Mouse (Mus musculus): ENCODE results near the gene Dao. TPM values are rescaled to one million over a fixed set of nuclear protein-coding genes. Genes with fewer than 3 reads are reported as not detected.
A peak's percentile ranks its signal among the peaks of the same experiment; 100 is the strongest.

Gene Dao
- polyA plus RNA-seq, 1 experiment from 2014 or later: not detected

DNA sequence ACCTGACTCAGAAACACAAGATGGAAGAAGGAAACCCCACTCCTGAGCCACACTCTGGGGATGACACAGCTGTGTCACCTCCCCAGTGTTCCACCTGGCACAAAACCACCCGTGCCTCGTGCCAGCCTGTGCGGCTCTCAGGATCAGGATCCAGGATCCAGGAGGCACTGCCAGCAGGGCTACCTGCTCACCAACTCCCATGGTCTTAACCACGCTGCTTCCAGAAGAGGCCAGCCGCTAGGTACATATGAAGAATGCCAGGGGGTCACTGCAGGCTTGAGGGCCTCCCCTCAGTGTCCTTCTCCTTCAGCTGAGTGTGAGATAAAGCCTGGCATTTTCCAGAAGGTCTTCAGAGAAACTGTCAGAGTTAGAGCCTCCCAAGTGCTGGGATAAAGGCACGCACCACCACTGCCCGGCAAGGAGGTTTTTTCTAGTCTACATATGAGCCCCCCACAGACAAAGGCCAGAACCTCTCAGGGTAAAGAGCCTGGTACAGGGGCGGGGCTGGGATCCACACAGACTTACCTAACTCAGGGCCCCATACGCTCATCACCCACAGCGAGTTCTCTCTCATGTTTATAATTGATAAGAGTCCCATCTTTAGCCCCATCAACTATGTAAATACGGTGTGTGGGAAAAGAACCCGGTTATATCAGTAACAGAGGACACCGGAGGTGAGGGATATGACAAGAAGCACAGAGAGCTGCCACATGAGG is 19.3 kb upstream of the Dao start:
- H3K27ac ChIP-seq: peak overlapping the region; percentile 96
- peak overlapping the region; percentile 50 for H3K4me3 ChIP-seq
- peaks cover 38% of the 10 kb centered on the region for H3K36me3 ChIP-seq
- 41% methylated on average over 13 of the region's 13 CpGs for WGBS (ENCODE audit: insufficient replicate concordance)
- peaks cover 98% of the 10 kb centered on the region for H3K4me1 ChIP-seq
- peak overlapping the region; percentile 76 for H3K4me2 ChIP-seq
- no peaks in the 10 kb centered on the region for H3K9me3 ChIP-seq (replicated peaks)
- ATAC-seq: peak; percentile 90
- H3K27me3 ChIP-seq (replicated peaks): no peaks in the 10 kb centered on the region
- H3K9ac ChIP-seq: peak overlapping the region; percentile 75

DNA sequence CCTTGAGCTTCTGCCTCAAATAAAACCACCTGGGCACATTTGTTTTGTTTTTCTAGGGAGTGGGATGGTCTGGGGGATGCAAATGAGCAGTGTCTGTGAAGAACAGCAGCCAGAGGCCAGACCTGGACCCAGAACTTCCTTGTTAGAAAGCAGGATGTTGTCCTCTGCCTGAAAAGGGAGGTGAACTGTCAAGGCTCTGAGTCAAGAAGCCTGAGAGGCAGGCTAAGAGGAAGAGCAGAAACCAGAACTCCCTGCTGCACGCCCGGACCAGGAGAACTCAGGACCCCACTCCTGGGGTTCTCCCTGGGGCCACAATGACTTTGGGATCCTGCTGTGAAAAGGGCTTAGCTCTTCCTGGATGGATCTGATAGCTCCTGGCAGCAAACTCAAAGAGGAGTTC is 17.8 kb upstream of the Dao start:
- 50% methylated on average over 2 of the region's 2 CpGs for WGBS (ENCODE audit: insufficient replicate concordance)

DNA sequence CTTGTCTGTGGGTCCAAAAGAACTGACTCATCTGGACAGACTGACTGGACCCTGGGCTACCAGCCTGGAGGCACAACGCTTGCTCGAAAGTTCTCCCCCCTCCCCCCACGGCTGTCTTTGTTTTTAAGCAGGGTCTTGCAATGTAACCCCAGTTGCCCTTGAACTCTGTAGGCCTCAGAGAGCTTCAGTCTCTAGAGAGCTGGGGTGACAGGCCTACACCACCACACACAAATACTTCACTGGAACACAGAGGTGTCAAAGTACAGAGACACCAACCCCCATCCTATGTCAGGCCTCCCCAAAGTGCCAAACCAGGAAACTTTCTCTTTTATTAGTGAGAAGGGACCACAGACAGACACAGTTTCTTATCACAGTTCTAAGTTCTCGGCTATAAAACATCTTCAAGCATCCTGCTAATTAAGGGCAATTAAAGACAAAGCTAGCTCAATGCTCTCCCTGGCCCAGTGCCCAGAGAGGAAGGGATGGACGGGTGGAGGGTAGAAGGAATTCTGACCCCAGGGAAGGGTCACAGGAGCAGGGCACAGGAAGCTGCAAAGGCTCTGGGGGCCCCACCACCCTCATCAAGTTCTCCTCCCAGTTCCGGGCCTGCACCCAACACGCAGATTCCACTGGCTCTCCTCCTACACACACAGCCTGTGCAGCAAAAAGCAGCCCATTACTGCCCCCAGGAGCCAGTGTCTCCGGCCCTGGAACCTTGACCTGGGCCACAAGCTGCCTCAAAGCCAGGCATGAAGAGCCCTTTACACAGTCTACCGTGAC is 17.1 kb upstream of the Dao start:
- Histone ChIP-seq H3K27me3 (replicated peaks) (no peaks in the 10 kb centered on the region), H3K27ac (peak overlapping the region; percentile 96), H3K9me3 (replicated peaks) (no peaks in the 10 kb centered on the region), H3K9ac (peak overlapping the region; percentile 75), H3K4me2 (peak overlapping the region; percentile 76), H3K4me3 (0 out of 2 replicates have a peak overlapping the region, but pooled peaks have one; percentile 6), H3K4me1 (peaks cover 98% of the 10 kb centered on the region), H3K36me3 (peaks cover 37% of the 10 kb centered on the region)
- WGBS (ENCODE audit: insufficient replicate concordance): 43% methylated on average over 9 of the region's 9 CpGs
- no peak for ATAC-seq

More for the DNA sequence above, 17.8 kb upstream of the Dao start:
- H3K27me3 ChIP-seq (replicated peaks): no peaks in the 10 kb centered on the region
- H3K9me3 ChIP-seq (replicated peaks): no peaks in the 10 kb centered on the region
- peaks cover 98% of the 10 kb centered on the region for H3K4me1 ChIP-seq
- ATAC-seq: no peak
- H3K36me3 ChIP-seq: peaks cover 40% of the 10 kb centered on the region
- peak overlapping the region; percentile 96 for H3K27ac ChIP-seq
- peak overlapping the region; percentile 75 for H3K9ac ChIP-seq
- no peak overlapping the region; the same call in 1 of the 2 replicates for H3K4me3 ChIP-seq
- peak overlapping the region; percentile 76 for H3K4me2 ChIP-seq

DNA sequence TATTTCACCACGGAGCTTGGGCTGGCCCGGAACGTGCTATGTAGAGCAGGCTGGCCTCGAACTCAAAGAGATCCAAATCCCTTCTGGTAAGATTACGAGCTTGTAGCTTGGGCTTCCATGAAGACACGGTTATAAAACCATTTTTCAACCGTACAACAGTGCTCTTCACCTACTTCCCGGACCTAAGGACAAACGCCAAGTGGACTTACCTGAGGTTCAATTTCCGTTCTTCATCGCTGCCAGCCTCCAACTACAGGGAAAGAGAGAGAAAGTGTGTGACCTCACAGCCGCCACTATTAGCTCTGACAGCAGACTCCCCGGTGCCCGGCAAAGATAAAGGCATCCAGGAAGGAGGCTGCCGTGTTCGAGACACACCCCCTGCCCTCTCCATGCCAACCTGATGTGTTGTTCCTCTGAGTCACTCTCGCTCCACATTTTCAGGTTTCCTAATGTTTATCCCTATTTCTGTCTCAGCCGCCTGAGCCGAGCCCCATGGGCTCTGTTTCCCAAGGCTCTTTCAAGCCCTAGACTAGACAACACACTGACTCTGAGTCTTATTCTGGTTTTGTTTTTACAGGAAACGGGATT is 14.0 kb upstream of the Dao start:
- Histone ChIP-seq H3K27me3 (replicated peaks) (0 out of 2 replicates have a peak, but pooled peaks cover 4% of the 10 kb centered on the region), H3K36me3 (peaks cover 15% of the 10 kb centered on the region), H3K27ac (peak overlapping the region; percentile 85), H3K9ac (peak overlapping the region; percentile 61), H3K4me1 (peaks cover 96% of the 10 kb centered on the region), H3K4me3 (peak overlapping the region; percentile 41), H3K4me2 (peak overlapping the region; percentile 60), H3K9me3 (replicated peaks) (no peaks in the 10 kb centered on the region)
- ATAC-seq: peak; percentile 64
- 62% methylated on average over 20 of the region's 20 CpGs for WGBS (ENCODE audit: insufficient replicate concordance)

DNA sequence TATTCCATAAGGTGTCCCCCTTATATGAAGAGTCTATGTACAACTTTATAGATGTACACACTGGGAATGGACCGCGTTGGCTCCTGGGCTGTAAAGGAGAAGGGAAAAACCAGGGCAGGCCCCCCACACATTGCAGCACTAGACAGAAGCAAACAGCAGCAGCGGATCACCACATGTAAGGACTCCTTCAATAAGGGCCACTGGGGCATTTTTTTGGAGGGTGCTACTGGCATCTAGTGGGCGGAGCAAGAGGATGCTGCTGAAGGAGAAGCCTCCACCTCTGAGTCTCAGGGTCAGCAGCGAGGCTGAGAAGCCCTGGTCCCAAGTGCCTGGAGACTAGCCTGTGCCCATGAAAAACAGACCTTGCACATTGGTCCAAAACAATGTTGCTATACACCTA is 12.9 kb upstream of the Dao start:
- WGBS (ENCODE audit: insufficient replicate concordance): 82% methylated on average over 5 of the region's 5 CpGs
- Histone ChIP-seq H3K36me3 (peaks cover 15% of the 10 kb centered on the region), H3K27ac (peak overlapping the region; percentile 85), H3K4me1 (peaks cover 91% of the 10 kb centered on the region), H3K27me3 (replicated peaks) (peaks cover 13% of the 10 kb centered on the region), H3K9ac (peak overlapping the region; percentile 61; the same call in 1 of the 2 replicates), H3K4me3 (no peak overlapping the region), H3K4me2 (peak overlapping the region; percentile 60), H3K9me3 (replicated peaks) (no peaks in the 10 kb centered on the region)
- no peak for ATAC-seq

DNA sequence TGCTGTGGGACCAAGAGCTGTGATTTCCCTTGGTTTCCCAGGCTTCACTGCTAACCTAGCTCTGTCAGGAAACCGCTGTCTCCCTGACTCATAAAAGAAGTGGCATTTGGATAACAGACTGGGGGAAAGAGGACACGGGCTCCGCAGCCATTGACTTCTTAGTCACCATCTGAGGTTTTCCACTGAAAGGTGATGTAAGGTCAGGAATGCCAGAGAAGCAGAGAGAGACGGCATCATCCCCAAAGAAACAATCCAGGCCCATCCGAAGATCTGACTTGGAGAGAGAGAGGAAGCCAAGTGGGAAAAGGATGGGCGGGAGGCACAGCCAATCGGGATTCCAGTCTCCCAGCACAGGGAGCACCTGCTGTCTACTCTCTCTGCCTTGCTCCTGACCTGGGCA is 12.4 kb upstream of the Dao start:
- H3K27ac ChIP-seq: peak overlapping the region; percentile 20; the same call in 1 of the 2 replicates
- H3K9ac ChIP-seq: 0 out of 2 replicates have a peak overlapping the region, but pooled peaks have one; percentile 4
- H3K4me1 ChIP-seq: peaks cover 86% of the 10 kb centered on the region
- no peak for ATAC-seq
- H3K4me3 ChIP-seq: no peak overlapping the region
- H3K27me3 ChIP-seq (replicated peaks): peaks cover 18% of the 10 kb centered on the region
- no peaks in the 10 kb centered on the region for H3K9me3 ChIP-seq (replicated peaks)
- 73% methylated on average over 7 of the region's 7 CpGs for WGBS (ENCODE audit: insufficient replicate concordance)
- peaks cover 15% of the 10 kb centered on the region for H3K36me3 ChIP-seq
- H3K4me2 ChIP-seq: peak overlapping the region; percentile 98; the same call in 1 of the 2 replicates

DNA sequence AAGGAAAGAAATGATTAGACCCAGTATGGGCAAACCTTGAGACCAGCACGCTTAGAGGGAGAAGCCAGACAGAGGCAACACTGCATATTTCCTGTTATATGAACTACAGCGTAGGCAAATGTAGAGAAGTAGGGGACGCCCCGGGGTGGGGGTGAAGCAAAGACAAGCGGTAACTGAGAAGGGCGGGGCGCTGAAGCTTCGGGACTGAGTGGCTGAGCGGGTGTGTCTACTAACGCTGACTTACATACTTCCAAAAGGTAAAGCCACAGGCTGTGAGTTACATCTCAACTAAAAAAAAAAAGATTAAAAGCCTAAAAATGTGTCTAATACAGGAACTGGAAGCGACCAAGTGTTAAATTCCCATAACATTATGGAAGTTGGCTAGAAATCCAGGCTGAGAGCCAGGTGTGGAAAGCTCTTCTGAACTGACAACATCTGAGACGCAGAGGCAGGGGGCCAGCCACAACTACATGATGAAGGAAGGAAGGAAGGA is 11.1 kb upstream of the Dao start:
- ATAC-seq: peak; percentile 48; the same call in 1 of the 2 replicates
- peak overlapping the region; percentile 85 for H3K4me3 ChIP-seq
- H3K9ac ChIP-seq: peak overlapping the region; percentile 94
- H3K36me3 ChIP-seq: peaks cover 13% of the 10 kb centered on the region
- peaks cover 73% of the 10 kb centered on the region for H3K4me1 ChIP-seq
- WGBS (ENCODE audit: insufficient replicate concordance): 4% methylated on average over 12 of the region's 12 CpGs
- peak overlapping the region; percentile 89 for H3K27ac ChIP-seq
- peaks cover 18% of the 10 kb centered on the region for H3K27me3 ChIP-seq (replicated peaks)
- H3K4me2 ChIP-seq: peak overlapping the region; percentile 98
- H3K9me3 ChIP-seq (replicated peaks): no peaks in the 10 kb centered on the region

DNA sequence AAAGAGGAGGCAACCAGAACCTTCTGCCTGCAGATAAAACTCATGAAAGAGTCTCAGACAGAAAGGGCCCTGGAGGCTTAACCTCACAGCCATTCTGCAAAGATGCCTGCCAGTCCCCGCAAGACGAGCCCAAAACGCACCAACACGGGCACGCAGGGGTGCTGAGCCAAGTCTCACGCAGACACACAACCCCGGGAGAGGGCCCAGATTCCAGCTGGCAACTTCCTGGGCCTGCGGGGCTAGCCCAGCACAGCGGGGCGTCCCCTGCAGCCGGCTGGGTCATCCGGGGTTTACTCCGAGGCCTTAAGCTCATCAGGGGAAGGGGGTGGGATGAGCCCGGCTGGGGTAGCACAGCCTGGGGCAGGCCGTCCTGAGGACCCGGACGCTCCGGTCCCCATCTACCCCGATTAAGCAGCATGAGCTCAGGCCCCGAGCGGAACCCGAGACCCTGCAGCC is 10.4 kb upstream of the Dao start:
- peak; percentile 40 for ATAC-seq
- H3K9me3 ChIP-seq (replicated peaks): no peaks in the 10 kb centered on the region
- 1% methylated on average over 22 of the region's 22 CpGs for WGBS (ENCODE audit: insufficient replicate concordance)
- H3K27me3 ChIP-seq (replicated peaks): peaks cover 18% of the 10 kb centered on the region
- H3K4me3 ChIP-seq: peak overlapping the region; percentile 85
- H3K9ac ChIP-seq: peak overlapping the region; percentile 94
- peak overlapping the region; percentile 89 for H3K27ac ChIP-seq
- peaks cover 67% of the 10 kb centered on the region for H3K4me1 ChIP-seq
- H3K36me3 ChIP-seq: peaks cover 9% of the 10 kb centered on the region
- peak overlapping the region; percentile 98 for H3K4me2 ChIP-seq

DNA sequence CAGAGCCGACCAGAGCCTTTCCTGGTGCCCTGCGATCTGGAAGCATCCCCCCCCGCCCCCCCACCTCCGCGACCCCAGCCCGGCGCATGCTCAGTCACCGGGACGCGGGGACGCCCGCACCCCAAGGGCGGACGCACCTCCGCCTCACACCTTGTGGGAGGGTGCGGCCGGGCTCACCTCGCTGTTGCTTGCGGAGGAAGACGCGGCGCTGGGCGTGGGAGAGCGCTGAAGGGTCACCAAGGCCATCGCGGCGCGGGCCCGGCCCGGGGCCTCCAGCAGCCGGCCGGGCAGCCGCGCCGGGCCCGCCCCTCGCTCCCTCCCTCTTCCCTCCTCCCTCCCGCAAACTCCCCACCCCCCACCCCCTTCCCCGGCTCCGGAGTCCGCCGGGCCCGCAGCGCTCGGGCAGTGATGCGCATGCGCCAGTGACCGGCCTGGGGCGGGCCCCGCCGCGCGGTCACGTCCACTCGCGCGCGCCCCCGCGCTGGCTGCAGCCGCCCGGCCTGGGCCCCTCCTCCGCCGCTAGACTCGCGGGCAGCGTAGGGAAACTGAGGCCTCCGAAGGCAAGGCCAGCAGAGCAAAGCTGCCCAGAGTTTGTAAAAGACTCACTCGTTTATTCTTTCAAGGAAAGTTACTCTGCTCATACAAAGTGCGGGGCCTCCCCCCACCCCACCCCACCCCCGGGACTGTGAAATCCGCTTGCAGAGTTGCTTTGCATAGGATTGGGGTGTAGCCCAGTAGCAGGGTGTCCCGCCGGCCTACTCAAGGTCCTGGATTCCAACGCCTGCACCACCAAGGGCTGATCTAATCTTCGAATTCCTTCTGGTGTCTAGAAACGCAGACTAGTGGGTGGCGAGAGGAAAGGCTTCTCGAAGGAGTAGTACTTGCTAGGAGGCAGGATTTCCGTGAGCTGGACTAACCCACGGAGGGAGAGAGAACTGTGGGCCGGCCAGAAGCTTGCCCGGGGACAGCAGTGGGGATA is 9.7 kb upstream of the Dao start, which contains the start of gene Ssh1:
Gene Ssh1 (minus strand): TSS at position 408 of the 979 bp plus-strand sequence.
- Histone ChIP-seq H3K9me3 (replicated peaks) (no peaks in the 10 kb centered on the region), H3K27me3 (replicated peaks) (peaks cover 18% of the 10 kb centered on the region), H3K9ac (peak within 1 kb of the TSS; percentile 94), H3K4me2 (peak within 1 kb of the TSS; percentile 98), H3K4me1 (peaks cover 60% of the 10 kb centered on the region), H3K36me3 (peaks cover 6% of the 10 kb centered on the region), H3K4me3 (peak within 1 kb of the TSS; percentile 85), H3K27ac (peak within 1 kb of the TSS; percentile 89)
- ATAC-seq: peak; percentile 80
- 2% methylated on average over 69 of the region's 83 CpGs for WGBS (ENCODE audit: insufficient replicate concordance)

DNA sequence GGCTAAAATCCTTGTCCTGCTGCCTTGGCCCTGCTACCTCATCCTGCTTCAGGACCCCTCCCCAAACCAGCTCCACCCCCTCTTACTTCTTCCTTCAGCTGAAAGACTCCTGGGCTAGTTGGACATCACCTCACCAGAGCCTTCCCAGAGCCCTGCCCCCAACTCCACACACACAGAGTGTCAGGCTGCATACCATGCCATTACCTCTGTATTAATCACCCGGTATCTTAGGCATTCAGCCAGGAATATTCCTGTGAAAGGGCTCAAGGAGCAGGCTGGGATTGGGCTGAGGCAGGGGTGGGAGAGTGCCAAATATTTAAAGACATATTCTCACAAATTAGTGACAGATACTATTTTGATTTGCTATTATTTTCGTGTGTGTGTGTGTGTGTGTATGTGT is 7.0 kb upstream of the Dao start:
- no peak overlapping the region for H3K27ac ChIP-seq
- 57% methylated on average over 2 of the region's 2 CpGs for WGBS (ENCODE audit: insufficient replicate concordance)

More for the DNA sequence above, 7.0 kb upstream of the Dao start:
- no peak for ATAC-seq
- peaks cover 18% of the 10 kb centered on the region for H3K27me3 ChIP-seq (replicated peaks)
- H3K9me3 ChIP-seq (replicated peaks): no peaks in the 10 kb centered on the region
- H3K4me3 ChIP-seq: no peak overlapping the region
- H3K4me2 ChIP-seq: no peak overlapping the region
- no peak overlapping the region for H3K9ac ChIP-seq
- H3K4me1 ChIP-seq: peaks cover 34% of the 10 kb centered on the region
- H3K36me3 ChIP-seq: no peaks in the 10 kb centered on the region
